Mouse (Mus musculus) megakaryocyte, embryonic 14.5 days (primary cell): ENCODE results near the gene Parp8.

Experiments
- FLI1 ChIP-seq: IDR thresholded peaks from 2 replicates; pipeline ENCODE4 v1.6.1; 2012; ENCODE audit warnings: low read length, inconsistent platforms, mixed read lengths
- GATA1 ChIP-seq: IDR thresholded peaks from 3 replicates; pipeline ENCODE4 v1.6.1; 2012; ENCODE audit warnings: mixed read lengths, low read length, inconsistent platforms, borderline replicate concordance

DNA sequence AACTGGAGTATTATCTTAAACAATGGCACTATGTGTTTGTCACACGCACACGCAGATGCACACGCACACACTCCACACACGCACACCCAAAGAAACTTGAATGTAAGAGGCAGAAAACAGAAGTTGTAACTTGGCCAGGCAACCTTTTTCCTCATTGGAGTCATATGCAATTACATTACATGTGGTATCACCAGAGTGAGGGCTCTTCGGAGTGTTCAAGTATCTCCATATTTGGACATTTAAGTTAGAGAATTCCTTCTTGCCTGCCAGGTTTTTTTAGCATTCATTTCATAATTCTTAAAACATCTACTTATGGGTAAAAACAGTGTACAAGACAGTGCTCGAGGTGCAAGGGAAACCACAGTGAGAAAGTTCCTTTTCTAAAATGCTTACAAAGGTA, 6.7 kb downstream of the Parp8 start:
- TF ChIP-seq GATA1: no peak
- TF ChIP-seq FLI1: no peak
